Mouse (Mus musculus): ENCODE measurements at regions not wholly inside any gene's neighbourhood (a gene's known extent, or its start where the extent isn't known, plus 50 kb on each side); places are given as distances from the start of the nearest gene placed in this dataset.

GRCm38 (mm10) chr14:72779446-72779845, 69.6 kb upstream of the Fndc3a start:
- DNase-seq (ENCODE audit: low spot score in 2 of 2) = no peak

- DNase-seq (ENCODE audit: low spot score in 2 of 2) = no peak
Measured at GRCm38 (mm10) chr14:72778756-72779155, 69.0 kb upstream of the Fndc3a start.

GRCm38 (mm10) chr14:72777927-72778560, 68.2 kb upstream of the Fndc3a start:
- DNase-seq (ENCODE audit: low spot score in 2 of 2) = no peak

- no peak for DNase-seq (ENCODE audit: low spot score in 2 of 2)
Measured at GRCm38 (mm10) chr14:72770237-72770636, 60.4 kb upstream of the Fndc3a start.

GRCm38 (mm10) chr14:72760123-72760522, 50.3 kb upstream of the Fndc3a start:
- DNase-seq (ENCODE audit: low spot score in 2 of 2) = no peak

All from right cerebral cortex, postnatal 36 days (tissue).